Mouse (Mus musculus) kidney, postnatal 4 days (tissue): ENCODE data around the gene Evi2a.
A peak's percentile ranks its signal among the peaks of the same experiment; 100 is the strongest.

Experiments
- DNase-seq, 2 experiments: peaks; one replicate each; pipeline ENCODE4 v3.0.0; 2021; ENCODE audit warnings: mixed read lengths in 2 of 2

Evi2a gene

GRCm38 (mm10) chr11:79530333-79530761, at the start of gene Evi2a, which contains the start of gene Evi2:
Evi2a (minus strand) TSS chr11:79530609.
Evi2 (minus strand) TSS chr11:79530589.
- DNase-seq, result no peak

- peak; percentile 83 to 86 for DNase-seq
Observed at GRCm38 (mm10) chr11:79577741-79578140, 47.3 kb upstream of the Evi2a start.

- no peak for DNase-seq
Observed at GRCm38 (mm10) chr11:79575383-79576073, 45.1 kb upstream of the Evi2a start.

- DNase-seq, result no peak
Observed at GRCm38 (mm10) chr11:79573836-79574235, 43.4 kb upstream of the Evi2a start.

- DNase-seq, result no peak
Observed at GRCm38 (mm10) chr11:79570319-79570718, 39.9 kb upstream of the Evi2a start.

- DNase-seq, result no peak
Observed at GRCm38 (mm10) chr11:79568197-79568911, 37.9 kb upstream of the Evi2a start.

GRCm38 (mm10) chr11:79566947-79567346, 36.5 kb upstream of the Evi2a start:
- DNase-seq, result no peak

- DNase-seq, result no peak
Observed at GRCm38 (mm10) chr11:79563493-79563892, 33.1 kb upstream of the Evi2a start.

- DNase-seq, result no peak
Observed at GRCm38 (mm10) chr11:79560536-79560935, 30.1 kb upstream of the Evi2a start.

GRCm38 (mm10) chr11:79552622-79553021, 22.2 kb upstream of the Evi2a start:
- no peak for DNase-seq

- no peak for DNase-seq
Observed at GRCm38 (mm10) chr11:79536293-79536692, 5.9 kb upstream of the Evi2a start.

GRCm38 (mm10) chr11:79535554-79535953, 5.1 kb upstream of the Evi2a start:
- DNase-seq, result no peak

GRCm38 (mm10) chr11:79533950-79534690, 3.7 kb upstream of the Evi2a start:
- DNase-seq, result peak; percentile 70 to 75

- DNase-seq, result no peak
Observed at GRCm38 (mm10) chr11:79533311-79533710, 2.9 kb upstream of the Evi2a start.

- DNase-seq, result no peak
Observed at GRCm38 (mm10) chr11:79531485-79531884, 1.1 kb upstream of the Evi2a start.

GRCm38 (mm10) chr11:79530774-79531173, 365 bp upstream of the Evi2a start:
- no peak for DNase-seq

GRCm38 (mm10) chr11:79529736-79530135, 673 bp downstream of the Evi2a start:
- DNase-seq, result no peak

GRCm38 (mm10) chr11:79529226-79529625, 1.2 kb downstream of the Evi2a start:
- no peak for DNase-seq

- no peak for DNase-seq
Observed at GRCm38 (mm10) chr11:79528601-79529000, 1.8 kb downstream of the Evi2a start.

GRCm38 (mm10) chr11:79527739-79528384, 2.5 kb downstream of the Evi2a start:
- DNase-seq, result no peak

- peak in 1 of 2 experiments; percentile 34 for DNase-seq
Observed at GRCm38 (mm10) chr11:79527015-79527738, 3.2 kb downstream of the Evi2a start.

- no peak for DNase-seq
Observed at GRCm38 (mm10) chr11:79526549-79526948, 3.9 kb downstream of the Evi2a start.

- DNase-seq, result no peak
Observed at GRCm38 (mm10) chr11:79524310-79524575, 6.2 kb downstream of the Evi2a start.
